Mouse (Mus musculus) ovary, adult 2 months (tissue): ENCODE data around the gene Ttc27. TPM values are rescaled to one million over a fixed set of nuclear protein-coding genes. Genes with fewer than 3 reads are reported as not detected.

Experiments
- polyA plus RNA-seq: library from polyadenylated mRNA; depleted of rRNA; stranded (reverse); fragments of >200 nt; gene quantifications from 2 replicates; pipeline ENCODE4 v1.2.3, GENCODE M21; 2012; rRNA removed

The Ttc27 gene
- 3.8 and 4.3 TPM in 2 replicates for polyA plus RNA-seq

DNA sequence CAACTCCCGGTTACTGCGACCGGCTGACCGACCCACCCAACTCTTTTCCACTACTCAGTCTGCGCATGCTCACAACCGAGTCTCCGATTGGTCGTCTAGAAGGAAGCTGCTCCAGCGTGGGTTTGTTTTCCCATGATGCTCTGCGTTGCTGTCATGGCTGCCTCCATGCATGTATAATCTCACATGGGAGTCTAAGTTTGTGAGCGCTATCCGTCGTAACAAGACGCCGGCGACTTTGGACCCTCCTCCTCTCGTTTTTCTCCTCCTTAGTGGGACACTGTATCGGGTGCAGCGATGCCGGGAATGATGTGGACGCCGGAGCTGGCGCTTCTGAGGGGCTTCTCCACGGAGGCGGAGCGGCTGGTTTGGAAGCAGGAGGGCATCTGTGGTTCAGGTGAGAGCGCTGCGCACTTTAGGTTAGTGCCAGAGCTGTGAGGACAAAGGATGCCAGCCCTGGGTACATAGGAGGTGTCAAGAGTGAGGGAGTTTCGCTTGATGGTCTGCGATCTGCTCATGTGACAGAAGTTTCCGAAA, at the start of gene Ttc27:
Gene Ttc27 (plus strand): TSS at position 115 of the 534 bp plus-strand sequence.

Other genes starting within 250 kb of the Ttc27 start
- 198 and 347 TPM in 2 replicates for gene Yipf4, start 228.2 kb upstream of the Ttc27 start, polyA plus RNA-seq
- 96.4 and 104 TPM in 2 replicates for gene Birc6, start 189.4 kb upstream of the Ttc27 start, polyA plus RNA-seq